Mouse (Mus musculus): ENCODE data around the gene Ccnd3. TPM values are rescaled to one million over a fixed set of nuclear protein-coding genes. Genes with fewer than 3 reads are reported as not detected.
A peak's percentile ranks its signal among the peaks of the same experiment; 100 is the strongest.
"Not testable (repeated sequence)": the region's sequence is repeated elsewhere in the genome, so short reads cannot be mapped to it uniquely, and the experiment has no call there.

Gene Ccnd3
- total and polyA plus RNA-seq, 3 experiments, result 143 to 568 TPM; not detected in 1

GRCm38 (mm10) chr17:47597838-47598579, 93.2 kb downstream of the Ccnd3 start (continued):
- TF ChIP-seq POLR2AphosphoS2 (IDR thresholded peaks at IDR 0.05; ENCODE audit: low read length), result peak; percentile 67; the same call in 1 of the 2 replicates
- no peak; the same call in 1 of the 2 replicates for TF ChIP-seq MXI1 (IDR thresholded peaks at IDR 0.05; ENCODE audit: low read depth, low read length)
- no peak for TF ChIP-seq CHD2 (IDR thresholded peaks at IDR 0.05; ENCODE audit: low read length)
- no peak for TF ChIP-seq MEF2A (IDR thresholded peaks at IDR 0.05; ENCODE audit: extremely low read depth, insufficient replicate concordance, low read depth, low read length, poor library complexity, severe bottlenecking)
- TF ChIP-seq ZMIZ1 (IDR thresholded peaks at IDR 0.05; ENCODE audit: low read depth, low read length), result peak; percentile 71
- peak in 1 of 2 experiments; percentile 38; a peak in 2 of 4 replicates for TF ChIP-seq POLR2A (IDR thresholded peaks at IDR 0.05; ENCODE audit: control insufficient read depth in 1 of 2, insufficient read depth in 1 of 2, low read depth in 1 of 2, low read length in 2 of 2, poor library complexity in 1 of 2)
- peak; percentile 86 for TF ChIP-seq ETS1 (IDR thresholded peaks at IDR 0.05; ENCODE audit: low read depth, low read length)
- peak; percentile 80 for TF ChIP-seq SIN3A (IDR thresholded peaks at IDR 0.05; ENCODE audit: low read length)
- peak; percentile 82 for TF ChIP-seq GATA1 (IDR thresholded peaks at IDR 0.05; ENCODE audit: low read depth, low read length)
- no peak for TF ChIP-seq NELFE (IDR thresholded peaks at IDR 0.05; ENCODE audit: low read depth, low read length)
- peak; percentile 88 for TF ChIP-seq TAL1 (IDR thresholded peaks at IDR 0.05; ENCODE audit: low read length)
- TF ChIP-seq CTCF (IDR thresholded peaks at IDR 0.05 in 2 of 3, conservative IDR thresholded peaks at IDR 0.05 in 1 of 3; ENCODE audit: control insufficient read depth in 1 of 3, insufficient read depth in 1 of 3, low read depth in 2 of 3, low read length in 3 of 3, poor library complexity in 1 of 3, severe bottlenecking in 1 of 3), result peak; percentile 56 to 80 (median 78)
- TF ChIP-seq ZNF384 (IDR thresholded peaks at IDR 0.05; ENCODE audit: low read depth, low read length), result peak; percentile 98
- TF ChIP-seq MAZ (IDR thresholded peaks at IDR 0.05; ENCODE audit: low read depth, low read length), result peak; percentile 84

- not testable (repeated sequence) for H3K27me3 ChIP-seq (ENCODE audit: control insufficient read depth in 1 of 2, insufficient read depth in 2 of 2, low read length in 2 of 2); H3K4me3 ChIP-seq (ENCODE audit: control insufficient read depth in 1 of 2, insufficient read depth in 1 of 2, low read depth in 2 of 2, low read length in 2 of 2); H3K9me3 ChIP-seq (replicated peaks; ENCODE audit: insufficient read depth, low read length); DNase-seq (ENCODE audit: low read depth, low spot score)
- H3K36me3 ChIP-seq (ENCODE audit: control insufficient read depth in 1 of 2, insufficient read depth in 2 of 2, low read length in 2 of 2), result peaks cover 0 to 47% of the 10 kb centered on the region in 2 experiments; a peak in 3 of 4 replicates
- H3K27ac ChIP-seq (ENCODE audit: control insufficient read depth, low read depth, low read length), result peak overlapping the region; percentile 77
- TF ChIP-seq ZMIZ1 (IDR thresholded peaks at IDR 0.05; ENCODE audit: low read depth, low read length), result 0 out of 2 replicates have a peak, but pooled peaks have one; percentile 19
- peak; percentile 6 to 8; a peak in 2 of 4 replicates for TF ChIP-seq POLR2A (IDR thresholded peaks at IDR 0.05; ENCODE audit: control insufficient read depth in 1 of 2, insufficient read depth in 1 of 2, low read depth in 1 of 2, low read length in 2 of 2, poor library complexity in 1 of 2)
- H3K9ac ChIP-seq (ENCODE audit: control insufficient read depth, low read depth, low read length, poor library complexity, severe bottlenecking), result peak overlapping the region; percentile 37
- H3K4me1 ChIP-seq (ENCODE audit: control insufficient read depth in 1 of 2, insufficient read depth in 2 of 2, low read length in 2 of 2), result peaks cover 17 to 54% of the 10 kb centered on the region in 2 experiments
- H3K79me2 ChIP-seq (ENCODE audit: control insufficient read depth, insufficient read depth, low read length, poor library complexity), result peaks cover 24% of the 10 kb centered on the region
Observed at GRCm38 (mm10) chr17:47598580-47599304, 93.9 kb downstream of the Ccnd3 start.

Data from MEL (cell line).